Mouse (Mus musculus): ENCODE results near the gene Gm18336. TPM values are rescaled to one million over a fixed set of nuclear protein-coding genes. Genes with fewer than 3 reads are reported as not detected.

The Gm18336 gene
- polyA plus RNA-seq, 1 experiment from 2014 or later, result not detected

DNA sequence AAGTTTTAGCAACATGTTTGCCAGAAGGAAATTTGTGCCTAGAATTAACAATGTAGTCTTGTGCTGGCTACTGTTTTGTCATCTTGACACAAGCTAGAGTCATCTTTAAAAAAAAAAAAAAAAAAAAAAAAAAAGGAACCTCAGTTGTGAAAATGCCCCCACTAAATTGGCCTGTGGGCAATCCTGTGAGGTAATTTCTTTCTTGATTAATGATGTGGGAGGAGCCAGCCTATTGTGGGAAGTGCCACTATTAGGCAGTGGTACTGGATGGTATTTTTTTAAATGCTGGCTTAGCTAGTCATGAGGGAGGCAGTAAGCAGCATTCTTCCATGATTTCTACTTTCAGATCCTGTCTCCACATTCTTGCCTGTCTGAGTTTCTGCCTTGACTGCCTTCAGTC, 35.2 kb downstream of the Gm18336 start:
- H3K9me3 ChIP-seq, result no peaks in the 10 kb centered on the region
- no peak for ATAC-seq (ENCODE audit: borderline replicate concordance, extremely low read depth, low FRiP score, low TSS enrichment)
- H3K4me3 ChIP-seq, result no peak overlapping the region
- H3K27ac ChIP-seq, result no peak overlapping the region
- no peaks in the 10 kb centered on the region for H3K4me1 ChIP-seq
- H3K9ac ChIP-seq, result no peak overlapping the region
- H3K27me3 ChIP-seq, result no peaks in the 10 kb centered on the region
- no peaks in the 10 kb centered on the region for H3K36me3 ChIP-seq
- H3K4me2 ChIP-seq, result no peak overlapping the region

- H3K9me3 ChIP-seq, result no peaks in the 10 kb centered on the region
- H3K27ac ChIP-seq, result no peak overlapping the region
- H3K36me3 ChIP-seq, result peaks cover 22% of the 10 kb centered on the region
- no peaks in the 10 kb centered on the region for H3K4me1 ChIP-seq
- WGBS, result 76% methylated on average over 1 of the region's 1 CpGs
- no peak overlapping the region for H3K4me3 ChIP-seq
- H3K27me3 ChIP-seq, result no peaks in the 10 kb centered on the region
- no peak for ATAC-seq (ENCODE audit: borderline replicate concordance, extremely low read depth, low FRiP score, low TSS enrichment)
- H3K9ac ChIP-seq, result no peak overlapping the region
- H3K4me2 ChIP-seq, result no peak overlapping the region
Measured at GRCm38 (mm10) chrX:73356719-73357118, 41.8 kb downstream of the Gm18336 start.

DNA sequence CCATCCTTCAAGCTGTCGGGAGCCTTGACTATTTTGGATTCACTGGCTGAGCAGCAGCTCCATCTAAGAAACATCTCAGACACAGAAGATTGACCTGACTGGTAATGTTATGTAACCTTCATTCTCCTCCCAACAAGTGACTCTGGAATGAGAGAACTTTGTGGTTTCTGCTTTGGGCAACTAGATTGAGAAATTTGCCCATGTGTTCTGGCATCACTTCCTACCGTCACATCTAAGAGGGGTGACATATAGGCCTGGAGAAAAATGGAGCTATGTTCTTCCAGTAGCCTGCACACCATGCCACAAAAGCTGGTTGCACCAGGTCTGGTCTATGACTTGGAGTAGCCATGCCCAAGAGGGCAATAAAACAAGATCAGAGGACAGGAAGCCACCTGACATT, 42.4 kb downstream of the Gm18336 start:
- H3K4me2 ChIP-seq, result no peak overlapping the region
- H3K36me3 ChIP-seq, result peaks cover 23% of the 10 kb centered on the region
- 85% methylated on average over 2 of the region's 2 CpGs for WGBS
- ATAC-seq (ENCODE audit: borderline replicate concordance, extremely low read depth, low FRiP score, low TSS enrichment), result no peak
- H3K9ac ChIP-seq, result no peak overlapping the region
- no peak overlapping the region for H3K4me3 ChIP-seq
- H3K4me1 ChIP-seq, result no peaks in the 10 kb centered on the region
- H3K9me3 ChIP-seq, result no peaks in the 10 kb centered on the region
- H3K27ac ChIP-seq, result no peak overlapping the region
- no peaks in the 10 kb centered on the region for H3K27me3 ChIP-seq

Other genes starting within 250 kb of the Gm18336 start
- not detected in 2 replicates for gene Xlr5b, start 249.9 kb downstream of the Gm18336 start, polyA plus RNA-seq (2015; fragmentation: Nextera tagmentation; extraction: Ambion mirVana)
- not detected in 2 replicates for gene DXBay18, start 249.3 kb downstream of the Gm18336 start, polyA plus RNA-seq (2015; fragmentation: Nextera tagmentation; extraction: Ambion mirVana)
- gene Spin2d, start 221.7 kb downstream of the Gm18336 start, polyA plus RNA-seq (2015; fragmentation: Nextera tagmentation; extraction: Ambion mirVana), result not detected in 2 replicates
- gene Xlr3b, start 206.5 kb downstream of the Gm18336 start, polyA plus RNA-seq (2015; fragmentation: Nextera tagmentation; extraction: Ambion mirVana), result 9.5 and 10.6 TPM in 2 replicates
- gene Xlr4b, start 184.4 kb downstream of the Gm18336 start, polyA plus RNA-seq (2015; fragmentation: Nextera tagmentation; extraction: Ambion mirVana), result 0.48 and 1.2 TPM in 2 replicates
- 11.7 and 11.9 TPM in 2 replicates for gene F8a, start 170.4 kb downstream of the Gm18336 start, polyA plus RNA-seq (2015; fragmentation: Nextera tagmentation; extraction: Ambion mirVana)
- gene Xlr4c, start 155.6 kb downstream of the Gm18336 start, polyA plus RNA-seq (2015; fragmentation: Nextera tagmentation; extraction: Ambion mirVana), result 0.98 TPM in 1 of 2 replicates, not detected in the other
- not detected in 2 replicates for gene Xlr3c, start 133.3 kb downstream of the Gm18336 start, polyA plus RNA-seq (2015; fragmentation: Nextera tagmentation; extraction: Ambion mirVana)
- 0.17 TPM in 1 of 2 replicates, not detected in the other for gene Xlr5a, start 105.8 kb downstream of the Gm18336 start, polyA plus RNA-seq (2015; fragmentation: Nextera tagmentation; extraction: Ambion mirVana)
- not detected in 2 replicates for gene Xlr5c, start 105.8 kb downstream of the Gm18336 start, polyA plus RNA-seq (2015; fragmentation: Nextera tagmentation; extraction: Ambion mirVana)
- not detected in 2 replicates for gene Gm45015, start 61.9 kb downstream of the Gm18336 start, polyA plus RNA-seq (2015; fragmentation: Nextera tagmentation; extraction: Ambion mirVana)
- gene Zfp275, start 56.1 kb downstream of the Gm18336 start, polyA plus RNA-seq (2015; fragmentation: Nextera tagmentation; extraction: Ambion mirVana), result 13.3 and 13.5 TPM in 2 replicates
- 0.09 and 0.19 TPM in 2 replicates for gene Zfp92, start 12.4 kb upstream of the Gm18336 start, polyA plus RNA-seq (2015; fragmentation: Nextera tagmentation; extraction: Ambion mirVana)
- not detected in 2 replicates for gene Trex2, start 36.6 kb upstream of the Gm18336 start, polyA plus RNA-seq (2015; fragmentation: Nextera tagmentation; extraction: Ambion mirVana)
- gene Haus7, start 60.3 kb upstream of the Gm18336 start, polyA plus RNA-seq (2015; fragmentation: Nextera tagmentation; extraction: Ambion mirVana), result 64.4 and 66.9 TPM in 2 replicates
- gene Bgn, start 84.9 kb upstream of the Gm18336 start, polyA plus RNA-seq (2015; fragmentation: Nextera tagmentation; extraction: Ambion mirVana), result 155 and 183 TPM in 2 replicates
- gene Atp2b3, start 104.3 kb upstream of the Gm18336 start, polyA plus RNA-seq (2015; fragmentation: Nextera tagmentation; extraction: Ambion mirVana), result 0.09 and 0.13 TPM in 2 replicates
- gene Dusp9, start 240.7 kb upstream of the Gm18336 start, polyA plus RNA-seq (2015; fragmentation: Nextera tagmentation; extraction: Ambion mirVana), result 11.1 and 13.0 TPM in 2 replicates